Mouse (Mus musculus) frontal cortex, postnatal 36 days (tissue): ENCODE measurements around the gene Syce2.
"Not testable (repeated sequence)": the region's sequence is repeated elsewhere in the genome, so short reads cannot be mapped to it uniquely, and the experiment has no call there.

ENCODE experiments used
- DNase-seq, 2 experiments: peaks; one replicate each; pipeline ENCODE4 v3.0.0; 2022; ENCODE audit warnings: low spot score in 2 of 2

Syce2 gene

DNA sequence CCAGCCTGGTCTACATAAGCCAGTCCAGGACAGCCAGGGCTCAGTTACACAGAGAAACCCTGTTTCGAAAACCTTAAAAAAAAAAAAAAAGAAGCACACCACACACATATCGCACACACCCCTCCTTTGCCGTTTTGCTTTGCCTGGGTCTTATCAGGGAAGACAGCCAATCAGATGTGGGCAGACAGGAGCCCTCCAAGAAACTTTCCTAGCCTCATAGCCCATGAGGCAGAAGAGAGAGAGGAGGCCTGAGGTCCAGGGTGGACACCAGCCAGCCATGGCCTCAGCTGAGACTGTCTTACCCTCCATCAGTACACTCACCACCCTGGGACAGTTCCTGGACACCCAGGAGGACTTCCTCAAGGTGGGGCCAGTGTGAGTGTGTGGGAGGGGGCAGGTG lies 29.8 kb downstream of the Syce2 start, which contains the start of gene Klf1:
Klf1 (plus strand) TSS at position 177 of the 400 bp plus-strand sequence.
- no peak for DNase-seq

DNA sequence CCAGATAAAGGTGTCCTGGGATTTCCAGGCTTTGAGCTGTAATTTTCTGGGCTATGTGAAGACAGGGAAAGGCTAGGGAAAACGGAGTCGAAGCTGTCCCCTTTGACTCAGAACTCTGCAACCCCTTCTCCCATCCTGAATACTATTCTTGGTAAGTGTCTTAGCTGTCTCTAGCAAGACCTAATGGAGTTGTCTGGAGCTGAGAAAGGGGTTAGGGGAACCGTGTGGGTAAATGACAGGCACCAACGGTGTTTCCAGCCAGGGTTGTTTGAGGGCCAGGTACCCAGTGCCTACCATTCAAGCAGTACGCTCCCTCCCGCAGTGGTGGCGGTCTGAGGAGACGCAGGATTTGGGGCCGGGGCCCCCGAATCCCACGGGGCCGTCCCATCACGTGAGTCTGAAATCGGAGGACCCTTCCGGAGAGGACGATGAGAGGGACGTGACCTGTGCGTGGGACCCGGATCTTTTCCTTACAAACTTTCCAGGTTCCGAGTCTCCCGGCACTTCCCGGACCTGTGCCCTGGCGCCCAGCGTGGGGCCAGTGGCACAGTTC lies 30.5 kb downstream of the Syce2 start:
- DNase-seq: no peak

- DNase-seq: peak; percentile 90 to 93
Observed at GRCm38 (mm10) chr8:84902920-84903661, 31.2 kb downstream of the Syce2 start.

DNA sequence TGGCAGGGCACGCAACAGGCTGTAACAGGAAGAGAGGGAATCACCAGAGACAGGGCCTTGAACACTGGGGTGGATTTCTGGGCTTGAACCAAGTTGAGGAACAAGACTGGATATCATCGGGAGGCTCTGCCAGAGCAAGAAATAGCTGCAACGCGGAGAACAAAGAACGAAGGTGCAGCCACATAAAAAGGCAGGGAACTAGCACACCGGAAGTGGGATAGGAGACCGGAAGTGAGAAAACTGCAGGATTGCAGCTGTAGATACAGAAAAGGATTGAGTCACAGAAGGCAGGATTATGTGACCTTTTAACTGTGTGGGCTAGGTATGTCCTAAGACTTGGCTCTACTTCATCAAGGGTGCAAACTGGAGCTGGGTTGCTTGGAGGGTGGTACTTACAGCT lies 32.4 kb downstream of the Syce2 start:
- no peak for DNase-seq

DNA sequence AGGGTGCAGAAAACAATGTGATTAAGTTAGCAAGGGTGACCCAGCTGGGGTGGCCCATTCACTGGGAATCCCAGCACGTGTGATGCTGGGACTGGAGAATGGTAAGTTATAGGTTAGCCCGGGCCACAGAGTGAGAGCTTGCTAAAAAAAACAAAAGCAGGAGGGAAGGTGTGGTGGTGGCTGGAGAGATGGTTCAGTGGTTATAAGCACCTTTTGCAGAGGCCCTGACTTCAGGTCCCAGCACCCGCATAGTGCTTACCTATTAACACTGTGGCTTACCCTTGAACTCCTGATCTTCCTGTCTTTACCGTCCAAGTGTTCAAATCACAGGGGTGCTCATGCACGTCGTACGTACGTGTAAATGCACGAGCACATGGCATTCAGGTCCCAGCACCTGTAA lies 35.1 kb downstream of the Syce2 start:
- no peak for DNase-seq

GRCm38 (mm10) chr8:84907493-84907892 lies 35.6 kb downstream of the Syce2 start:
- no peak for DNase-seq

GRCm38 (mm10) chr8:84907979-84908378 lies 36.1 kb downstream of the Syce2 start:
- DNase-seq: not testable (repeated sequence)

DNA sequence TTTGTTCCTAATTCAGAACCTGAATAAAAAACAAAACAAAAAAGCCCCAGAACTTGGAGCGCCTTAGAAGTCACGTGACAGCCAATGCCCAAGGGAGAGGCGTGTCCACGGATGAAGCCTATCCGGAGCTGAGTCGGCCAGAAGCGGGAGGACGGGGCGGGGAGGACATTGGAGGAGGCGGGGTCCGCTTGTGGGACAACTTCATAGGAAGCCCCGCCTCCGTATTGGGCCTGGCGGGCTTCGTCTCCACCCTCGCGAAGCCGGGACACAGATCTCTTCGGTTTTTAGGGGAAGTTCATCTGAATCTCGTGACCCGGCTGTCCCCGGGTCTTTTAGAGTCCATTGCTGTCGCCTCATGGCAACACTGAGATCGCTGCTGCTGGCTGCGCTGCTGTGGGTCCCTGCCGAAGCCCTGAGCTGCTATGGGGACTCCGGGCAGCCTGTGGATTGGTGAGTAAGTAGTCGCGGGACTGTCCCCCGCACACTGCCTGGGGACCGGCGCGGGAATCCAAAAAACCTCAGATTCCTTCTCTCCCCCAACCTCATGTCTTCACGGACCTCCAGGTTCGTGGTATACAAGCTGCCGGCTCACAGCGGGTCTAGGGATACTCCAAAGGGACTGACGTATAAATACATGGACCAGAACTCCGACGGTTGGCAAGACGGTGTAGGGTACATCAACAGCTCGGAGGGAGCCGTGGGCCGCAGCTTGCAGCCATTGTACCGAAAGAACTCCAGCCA lies 36.7 kb downstream of the Syce2 start, which contains the start of gene Dnase2a:
Dnase2a (plus strand) TSS at position 140 of the 741 bp plus-strand sequence.
- peak; percentile 75 to 77 for DNase-seq

- DNase-seq: no peak
Observed at GRCm38 (mm10) chr8:84909162-84909767, 37.4 kb downstream of the Syce2 start.

DNA sequence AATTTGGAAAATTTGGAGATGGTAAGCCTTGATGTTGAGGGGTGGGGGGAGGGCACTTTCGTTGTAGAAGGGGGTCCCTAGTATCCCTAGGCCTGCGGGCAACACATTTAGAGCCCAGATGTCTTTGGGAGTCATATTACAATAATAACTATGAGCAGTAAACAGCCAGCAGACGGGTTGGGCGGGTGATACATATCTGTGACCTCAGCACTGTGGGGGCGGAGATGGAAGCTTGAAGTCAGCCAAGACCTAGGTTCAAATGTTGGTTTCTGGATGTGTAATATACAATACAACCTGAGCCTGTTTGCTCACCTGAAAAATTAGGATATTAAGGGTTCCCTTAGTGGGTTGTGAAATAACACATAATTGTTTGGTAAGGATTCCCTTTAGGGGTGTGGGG lies 38.0 kb downstream of the Syce2 start:
- no peak for DNase-seq

- no peak for DNase-seq
Observed at GRCm38 (mm10) chr8:84910551-84910950, 38.6 kb downstream of the Syce2 start.

GRCm38 (mm10) chr8:84911854-84912253 lies 39.9 kb downstream of the Syce2 start:
- DNase-seq: no peak

- DNase-seq: no peak
Observed at GRCm38 (mm10) chr8:84912391-84912790, 40.5 kb downstream of the Syce2 start.

DNA sequence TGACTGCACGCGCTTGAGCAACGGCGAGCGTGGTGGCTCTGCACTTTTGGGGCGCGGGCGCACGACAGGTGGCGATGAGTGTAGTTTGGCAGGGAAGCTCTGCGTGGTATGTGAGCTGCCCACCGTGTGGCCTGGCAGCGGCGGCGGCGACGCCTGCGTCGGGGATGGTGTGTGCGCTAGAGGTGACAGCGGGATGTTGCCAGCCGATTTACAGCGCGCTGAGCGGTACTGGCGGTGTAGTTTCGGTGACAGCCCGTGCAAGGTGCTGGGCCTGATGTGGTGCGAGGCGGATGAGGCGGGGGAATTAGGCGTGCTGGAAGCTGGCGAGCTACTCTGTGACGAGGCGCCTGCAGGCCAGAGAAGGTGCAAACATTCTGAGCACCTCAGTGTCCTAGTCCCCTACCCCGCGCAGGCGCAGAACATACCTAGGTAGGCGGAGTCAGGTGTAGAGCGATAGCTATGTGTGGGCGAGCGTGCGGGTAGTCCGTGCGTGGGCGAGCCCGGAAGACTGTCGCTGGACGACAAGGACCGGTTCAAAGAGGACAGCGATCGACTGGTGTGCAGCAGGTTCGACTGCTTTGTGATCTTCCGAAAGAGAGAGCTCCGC lies 41.1 kb downstream of the Syce2 start:
- peak; percentile 53 to 64 for DNase-seq

DNA sequence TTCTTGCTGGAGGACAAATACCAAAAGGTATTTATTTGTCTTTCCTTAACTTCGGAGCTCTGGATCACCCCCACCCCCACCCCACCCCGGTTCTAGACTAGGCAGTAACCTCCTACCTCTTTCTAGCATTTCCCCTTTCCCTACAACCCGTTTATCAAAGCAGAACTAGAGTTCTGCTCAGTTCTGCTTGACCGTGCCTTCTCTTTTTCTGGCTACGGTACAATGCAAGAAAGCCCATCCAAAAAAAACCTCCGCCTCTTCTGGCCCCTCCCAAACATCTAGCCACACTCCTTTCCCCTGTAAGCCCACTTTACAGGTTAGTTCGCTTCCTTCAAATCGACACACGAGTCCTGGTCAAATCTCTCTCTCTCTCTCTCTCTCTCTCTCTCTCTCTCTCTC lies 41.6 kb downstream of the Syce2 start:
- no peak for DNase-seq

GRCm38 (mm10) chr8:84913960-84914359 lies 42.0 kb downstream of the Syce2 start:
- no peak for DNase-seq

- no peak for DNase-seq
Observed at GRCm38 (mm10) chr8:84915269-84915668, 43.4 kb downstream of the Syce2 start.

- DNase-seq: no peak
Observed at GRCm38 (mm10) chr8:84917781-84918180, 45.9 kb downstream of the Syce2 start.

DNA sequence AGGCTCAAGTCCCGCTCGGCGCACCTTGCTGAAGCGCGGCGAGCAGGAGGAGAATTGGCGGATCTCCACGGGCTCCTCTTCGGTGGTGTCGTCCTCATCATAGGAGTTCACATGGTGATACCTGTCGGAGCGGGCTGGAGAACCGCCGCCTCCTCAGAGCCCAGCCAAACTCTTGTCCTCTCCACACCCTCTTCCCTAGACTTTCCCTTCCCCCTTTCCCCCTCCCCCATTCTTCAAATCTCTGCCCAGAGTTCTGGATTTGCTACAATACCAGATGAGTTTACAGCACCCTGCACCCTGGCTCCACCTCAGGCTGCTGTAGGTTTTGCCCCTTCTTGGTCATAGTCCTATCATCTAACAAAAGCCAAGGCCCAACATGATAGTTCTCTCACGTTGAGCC lies 46.7 kb downstream of the Syce2 start:
- no peak for DNase-seq

GRCm38 (mm10) chr8:84921596-84921995 lies 49.7 kb downstream of the Syce2 start:
- no peak for DNase-seq

- DNase-seq: no peak
Observed at GRCm38 (mm10) chr8:84925557-84925956, 53.6 kb downstream of the Syce2 start.

- no peak for DNase-seq
Observed at GRCm38 (mm10) chr8:84927513-84927912, 55.6 kb downstream of the Syce2 start.
